Mouse (Mus musculus) heart, postnatal 0 days (tissue): ENCODE data around the gene H2afy.

Experiments
- CTCF ChIP-seq: IDR thresholded peaks from 2 replicates; pipeline ENCODE4 v1.5.1; 2016; ENCODE audit warnings: antibody characterized with exemption, control low read depth, low read depth
- EP300 ChIP-seq: IDR thresholded peaks from 2 replicates; pipeline ENCODE4 v1.6.1; 2016; ENCODE audit warnings: antibody characterized with exemption, low read depth

- TF ChIP-seq CTCF: peak; percentile 56
- TF ChIP-seq EP300: no peak
Observed at GRCm38 (mm10) chr13:56145523-56145922, 9.4 kb upstream of the H2afy start.
